ENCODE assay signal across 32 mouse cellular contexts in genomic region chr8:56508318-56508951, GRCm38 (mm10). TPM values are rescaled to one million over a fixed set of nuclear protein-coding genes. Genes with fewer than 3 reads are reported as not detected.
DNase-seq lines count a peak whose midpoint lies in the region; ATAC-seq and TF ChIP-seq lines count a peak whose summit lies in the region.
"Had no signal": no experiment of that assay in that cellular context is flagged by ENCODE, and none has a peak within 500 bp of the region (broad histone marks: within the 10 kb centered on the region; RNA-seq: fewer than 3 reads in every experiment).

No protein-coding gene starts in this region.

- H3K4me1 ChIP-seq in forebrain, embryonic 15.5 days, result no peaks in the 10 kb centered on the region
- H3K4me1 ChIP-seq in forebrain, embryonic 10.5 days, result no peaks in the 10 kb centered on the region
- H3K4me1 ChIP-seq in lung, postnatal 0 days (ENCODE audit: insufficient read depth, low read depth, low read length), result no peaks in the 10 kb centered on the region
- H3K4me1 ChIP-seq in forebrain, embryonic 16.5 days (replicated peaks; ENCODE audit: control insufficient read depth, insufficient read depth, low read length), result no peaks in the 10 kb centered on the region; the same call in 1 of the 2 replicates
- H3K4me1 ChIP-seq: embryonic facial prominence, embryonic 13.5 days; heart, embryonic 10.5 days; heart, embryonic 15.5 days; hindbrain, embryonic 13.5 days; intestine, embryonic 15.5 days; midbrain, embryonic 12.5 days; neural tube, embryonic 12.5 days had no signal

- ATAC-seq in forebrain, embryonic 15.5 days (replicated peaks), result peak; percentile 83
- peak; percentile 80 for ATAC-seq in lung, postnatal 0 days
- peak; percentile 86 for ATAC-seq in forebrain, embryonic 16.5 days
- ATAC-seq: CD4-positive, CD25-positive, alpha-beta regulatory T cell, adult 4 months; intestine, embryonic 15.5 days had no signal

- peak; percentile 49 for TF ChIP-seq EP300 in lung, postnatal 0 days (IDR thresholded peaks at IDR 0.05)

- no peaks in the 10 kb centered on the region for H3K27me3 ChIP-seq in forebrain, embryonic 15.5 days
- no peaks in the 10 kb centered on the region for H3K27me3 ChIP-seq in forebrain, embryonic 10.5 days (ENCODE audit: poor library complexity, severe bottlenecking)
- no peaks in the 10 kb centered on the region for H3K27me3 ChIP-seq in lung, postnatal 0 days (replicated peaks; ENCODE audit: insufficient read depth, low read length)
- H3K27me3 ChIP-seq in forebrain, embryonic 16.5 days (replicated peaks; ENCODE audit: control insufficient read depth, insufficient read depth, low read length), result no peaks in the 10 kb centered on the region
- H3K27me3 ChIP-seq: embryonic facial prominence, embryonic 13.5 days; heart, embryonic 15.5 days; hindbrain, embryonic 13.5 days; intestine, embryonic 15.5 days; midbrain, embryonic 12.5 days; neural tube, embryonic 12.5 days had no signal

- no peak overlapping the region for H3K9ac ChIP-seq in forebrain, embryonic 15.5 days (replicated peaks)
- H3K9ac ChIP-seq in lung, postnatal 0 days (replicated peaks; ENCODE audit: low read depth), result no peak overlapping the region
- no peak overlapping the region for H3K9ac ChIP-seq in forebrain, embryonic 16.5 days (replicated peaks; ENCODE audit: low read depth, low read length)
- H3K9ac ChIP-seq: embryonic facial prominence, embryonic 13.5 days; heart, embryonic 15.5 days; hindbrain, embryonic 13.5 days; intestine, embryonic 15.5 days; liver, embryonic 14.5 days; midbrain, embryonic 12.5 days; neural tube, embryonic 12.5 days had no signal

- no peak overlapping the region for H3K27ac ChIP-seq in forebrain, embryonic 15.5 days (replicated peaks)
- H3K27ac ChIP-seq in forebrain, embryonic 10.5 days, result no peak overlapping the region
- H3K27ac ChIP-seq in lung, postnatal 0 days (ENCODE audit: low read length), result no peak overlapping the region
- H3K27ac ChIP-seq in forebrain, embryonic 16.5 days (ENCODE audit: low read length), result no peak overlapping the region
- H3K27ac ChIP-seq: embryonic facial prominence, embryonic 13.5 days; heart, embryonic 10.5 days; heart, embryonic 15.5 days; hindbrain, embryonic 13.5 days; intestine, embryonic 15.5 days; kidney, postnatal 0 days; liver, embryonic 14.5 days; midbrain, embryonic 12.5 days; neural tube, embryonic 12.5 days; stomach, postnatal 0 days had no signal

- WGBS in forebrain, embryonic 15.5 days, result 52% methylated on average over 3 of the region's 3 CpGs
- WGBS in forebrain, embryonic 10.5 days, result 88% methylated on average over 3 of the region's 3 CpGs
- whole genome bisulfite sequencing in lung, postnatal 0 days, result 52% methylated on average over 3 of the region's 3 CpGs
- 66% methylated on average over 3 of the region's 3 CpGs for WGBS in forebrain, embryonic 16.5 days

- H3K4me2 ChIP-seq in forebrain, embryonic 15.5 days (replicated peaks), result no peak overlapping the region
- no peak overlapping the region for H3K4me2 ChIP-seq in lung, postnatal 0 days (replicated peaks; ENCODE audit: low read depth, low read length)
- H3K4me2 ChIP-seq in forebrain, embryonic 16.5 days (ENCODE audit: low read length), result no peak overlapping the region
- H3K4me2 ChIP-seq: embryonic facial prominence, embryonic 13.5 days; heart, embryonic 15.5 days; hindbrain, embryonic 13.5 days; intestine, embryonic 15.5 days; midbrain, embryonic 12.5 days; neural tube, embryonic 12.5 days had no signal

- no peaks in the 10 kb centered on the region for H3K36me3 ChIP-seq in forebrain, embryonic 15.5 days
- no peaks in the 10 kb centered on the region for H3K36me3 ChIP-seq in forebrain, embryonic 10.5 days (replicated peaks)
- H3K36me3 ChIP-seq in lung, postnatal 0 days (ENCODE audit: insufficient read depth, low read length), result no peaks in the 10 kb centered on the region
- no peaks in the 10 kb centered on the region for H3K36me3 ChIP-seq in forebrain, embryonic 16.5 days (ENCODE audit: control insufficient read depth, insufficient read depth)
- H3K36me3 ChIP-seq: embryonic facial prominence, embryonic 13.5 days; heart, embryonic 10.5 days; heart, embryonic 15.5 days; hindbrain, embryonic 13.5 days; intestine, embryonic 15.5 days; midbrain, embryonic 12.5 days; neural tube, embryonic 12.5 days had no signal

- no peak for TF ChIP-seq CTCF in lung, postnatal 0 days (IDR thresholded peaks at IDR 0.05)

- H3K9me3 ChIP-seq in forebrain, embryonic 15.5 days, result no peaks in the 10 kb centered on the region
- no peaks in the 10 kb centered on the region for H3K9me3 ChIP-seq in forebrain, embryonic 10.5 days
- no peaks in the 10 kb centered on the region for H3K9me3 ChIP-seq in lung, postnatal 0 days (ENCODE audit: low read length)
- no peaks in the 10 kb centered on the region for H3K9me3 ChIP-seq in forebrain, embryonic 16.5 days (ENCODE audit: control insufficient read depth, low read length)
- H3K9me3 ChIP-seq: embryonic facial prominence, embryonic 13.5 days; heart, embryonic 10.5 days; heart, embryonic 15.5 days; hindbrain, embryonic 13.5 days; intestine, embryonic 15.5 days; midbrain, embryonic 12.5 days; neural tube, embryonic 12.5 days had no signal

- DNase-seq in forebrain, embryonic 10.5 days (ENCODE audit: extremely low spot score, low spot score), result no peak
- peak; percentile 82 for DNase-seq in lung, postnatal 0 days (ENCODE audit: low spot score)
- no peak for DNase-seq in lung, postnatal 36 days
- DNase-seq in brain, adult 2 months (ENCODE audit: low read depth, low spot score), result peak; percentile 52
- DNase-seq in gastrocnemius, postnatal 25 days, result no peak
- DNase-seq: adrenal gland, postnatal 25 days; cerebellum, adult 9-10 months; cerebellum, postnatal 36 days; gastrocnemius, postnatal 14 days; heart, adult 11 months; kidney, adult 8-10 months; liver; lung, adult 2 months; lung, postnatal 14 days; right cerebral cortex, adult 18-20 months; right cerebral cortex, postnatal 4 days; thymus, adult 18-20 months; thymus, postnatal 36 days had no signal

- no peak overlapping the region for H3K4me3 ChIP-seq in forebrain, embryonic 15.5 days
- no peak overlapping the region for H3K4me3 ChIP-seq in forebrain, embryonic 10.5 days
- H3K4me3 ChIP-seq in lung, postnatal 0 days (ENCODE audit: low read depth, low read length), result no peak overlapping the region
- no peak overlapping the region for H3K4me3 ChIP-seq in forebrain, embryonic 16.5 days (replicated peaks; ENCODE audit: low read length)
- H3K4me3 ChIP-seq: embryonic facial prominence, embryonic 13.5 days; heart, embryonic 10.5 days; heart, embryonic 15.5 days; hindbrain, embryonic 13.5 days; intestine, embryonic 15.5 days; midbrain, embryonic 12.5 days; myocyte; neural tube, embryonic 12.5 days had no signal

RNA-seq across cellular contexts. Expression of gene Cep44, which starts 42.4 kb away (rescaled TPM):
- 32.6 and 35.6 TPM in 2 replicates for polyA plus RNA-seq in forebrain, embryonic 15.5 days (2015; fragmentation: Nextera tagmentation; extraction: Ambion mirVana)
- polyA plus RNA-seq in forebrain, embryonic 10.5 days (2016; fragmentation: Nextera tagmentation; extraction: Ambion mirVana), result 32.6 and 34.0 TPM in 2 replicates
- polyA plus RNA-seq in lung, postnatal 0 days (2015; fragmentation: Nextera tagmentation; extraction: Ambion mirVana), result 25.8 and 26.5 TPM in 2 replicates
- 29.7 and 32.9 TPM in 2 replicates for polyA plus RNA-seq in forebrain, embryonic 16.5 days (2015; fragmentation: Nextera tagmentation; extraction: Ambion mirVana)
- total RNA-seq in gastrocnemius, postnatal 25 days (2021), result 1 to 10 TPM; 7.2 to 8.2 TPM

RNA-seq across cellular contexts. Expression of gene Fbxo8, which starts 42.5 kb away (rescaled TPM):
- 40.0 and 44.1 TPM in 2 replicates for polyA plus RNA-seq in forebrain, embryonic 15.5 days (2015; fragmentation: Nextera tagmentation; extraction: Ambion mirVana)
- polyA plus RNA-seq in forebrain, embryonic 10.5 days (2016; fragmentation: Nextera tagmentation; extraction: Ambion mirVana), result 23.6 and 28.8 TPM in 2 replicates
- 49.7 and 49.9 TPM in 2 replicates for polyA plus RNA-seq in lung, postnatal 0 days (2015; fragmentation: Nextera tagmentation; extraction: Ambion mirVana)
- polyA plus RNA-seq in forebrain, embryonic 16.5 days (2015; fragmentation: Nextera tagmentation; extraction: Ambion mirVana), result 42.4 and 44.1 TPM in 2 replicates
- total RNA-seq in gastrocnemius, postnatal 25 days (2021), result 10 to 100 TPM; 19.9 to 20.1 TPM

Comparison
In these comparisons a context has a peak if more than half of its experiments do, and no peak if none do; other contexts are left out.
1. DNase-seq: peak in lung, postnatal 0 days (single experiment) and brain, adult 2 months (single experiment); none in forebrain, embryonic 10.5 days (single experiment), lung, postnatal 36 days (single experiment) and gastrocnemius, postnatal 25 days (single experiment).
2. Peak in every context shown above with its lines, with median percentiles within 50 percentile points of each other: ATAC-seq.